Mouse (Mus musculus) cerebellum, adult 2 months (tissue): ENCODE measurements at regions not wholly inside any gene's neighbourhood (a gene's known extent, or its start where the extent isn't known, plus 50 kb on each side); places are given as distances from the start of the nearest gene placed in this dataset.

Experiments used
- CTCF ChIP-seq: fragments of 200-500 bp; IDR thresholded peaks from 2 replicates; pipeline ENCODE4 v1.5.1; 2011; ENCODE audit warnings: low read depth, mild to moderate bottlenecking, control low read depth, low read length, moderate library complexity, borderline replicate concordance; ENCODE audit not compliant: insufficient read depth
- POLR2A ChIP-seq: fragments of 200-500 bp; IDR thresholded peaks from 2 replicates; pipeline ENCODE4 v1.6.1; 2011; ENCODE audit warnings: low read length, control low read depth, borderline replicate concordance; ENCODE audit not compliant: insufficient read depth

GRCm38 (mm10) chr8:15583782-15584181 lies 537.9 kb upstream of the BB014433 start:
- no peak for TF ChIP-seq POLR2A
- TF ChIP-seq CTCF: no peak
